Mouse (Mus musculus) liver, embryonic 14.5 days (tissue): ENCODE measurements around the gene Tubal3. TPM values are rescaled to one million over a fixed set of nuclear protein-coding genes. Genes with fewer than 3 reads are reported as not detected.
"Not testable (repeated sequence)": the region's sequence is repeated elsewhere in the genome, so short reads cannot be mapped to it uniquely, and the experiment has no call there.

ENCODE experiments used
- ATAC-seq: fragments of 200-750 bp; cut with Nextera tagmentation; 2 replicates; pipeline ENCODE4 v1.8.0; 2017; ENCODE audit warnings: moderate number of reproducible peaks, mild to moderate bottlenecking, moderate library complexity; ENCODE audit not compliant: insufficient read depth
- DNase-seq, 3 experiments: peaks; one replicate each; pipeline ENCODE4 v3.0.0-alpha.2; 2012 to 2013; ENCODE audit warnings: low read depth in 3 of 3, low spot score in 3 of 3
- H3K27ac ChIP-seq: fragments of 300-500 bp; sonication (generic); 2 replicates; pipeline ENCODE4 v1.5.1; 2014; ENCODE audit warnings: moderate library complexity, mild to moderate bottlenecking, control low read depth, inconsistent platforms
- H3K27me3 ChIP-seq: fragments of 300-500 bp; sonication (generic); 2 replicates; pipeline ENCODE4 v1.6.1; 2014; ENCODE audit warnings: mild to moderate bottlenecking, low read length, moderate library complexity; ENCODE audit not compliant: control insufficient read depth, insufficient read depth
- H3K36me3 ChIP-seq: fragments of 300-500 bp; sonication (generic); replicated peaks from 2 replicates; pipeline ENCODE4 v1.6.1; 2014; ENCODE audit warnings: low read depth; ENCODE audit not compliant: control insufficient read depth, insufficient read depth
- H3K4me1 ChIP-seq, 2 experiments: fragments of 200-500 bp in 1 of 2; fragments of 300-500 bp in 1 of 2; sonication (generic) in 1 of 2; replicated peaks; 2 replicates each; pipeline ENCODE4 v1.6.1; 2012 to 2014; ENCODE audit warnings: antibody characterized with exemption in 1 of 2, inconsistent platforms in 1 of 2, low read length in 1 of 2; ENCODE audit not compliant: control insufficient read depth in 2 of 2, insufficient read depth in 2 of 2
- H3K4me2 ChIP-seq: fragments of 300-500 bp; sonication (generic); 2 replicates; pipeline ENCODE4 v1.6.1; 2014; ENCODE audit warnings: low read depth, mild to moderate bottlenecking, control low read depth, moderate library complexity
- H3K4me3 ChIP-seq, 2 experiments: fragments of 200-500 bp in 1 of 2; fragments of 300-500 bp in 1 of 2; sonication (generic) in 1 of 2; 2 replicates each; pipeline ENCODE4 v1.5.1; 2012 to 2014; ENCODE audit warnings: low read depth in 2 of 2, low read length in 2 of 2, mild to moderate bottlenecking in 2 of 2, control low read depth in 1 of 2, inconsistent platforms in 1 of 2, moderate library complexity in 1 of 2; ENCODE audit not compliant: insufficient read depth in 1 of 2
- H3K9ac ChIP-seq: fragments of 300-500 bp; sonication (generic); replicated peaks from 2 replicates; pipeline ENCODE4 v1.6.1; 2014; ENCODE audit warnings: mild to moderate bottlenecking, control low read depth, moderate library complexity
- H3K9me3 ChIP-seq: fragments of 300-500 bp; sonication (generic); 2 replicates; pipeline ENCODE4 v1.6.1; 2016; ENCODE audit warnings: low read length, mixed read lengths; ENCODE audit not compliant: control insufficient read depth
- CTCF ChIP-seq: IDR thresholded peaks from 2 replicates; pipeline ENCODE4 v1.5.1; 2016; ENCODE audit warnings: antibody characterized with exemption, low read depth, control low read depth
- EP300 ChIP-seq: IDR thresholded peaks from 2 replicates; pipeline ENCODE4 v1.6.1; 2016; ENCODE audit warnings: antibody characterized with exemption, low read depth
- whole genome bisulfite sequencing: fragments of 180-500 bp; shearing (Covaris S2); extraction: QIAGEN DNeasy Blood & Tissue Kit; methylation state at CpG from one replicate; pipeline ENCODE4 v1.1.7; 2014; ENCODE audit not compliant: insufficient replicate concordance; 5-methylcytosine and 5-hydroxymethylcytosine counted together
- polyA plus RNA-seq, 2 experiments: library from polyadenylated mRNA; depleted of rRNA in 1 of 2; stranded (reverse) in 1 of 2; unstranded in 1 of 2; fragments of >200 nt; fragmentation: Nextera tagmentation in 1 of 2; extraction: Ambion mirVana in 1 of 2; gene quantifications; 2 replicates each; pipeline versions ENCODE4 v1.2.1 to v1.2.3; 2012 to 2014

Gene Tubal3
- polyA plus RNA-seq, 2 experiments, result not detected

GRCm38 (mm10) chr13:3896913-3897312 is 21.2 kb upstream of the Tubal3 start:
- ATAC-seq (no peak), DNase-seq (peak; percentile 59 to 70 (median 64))
- H3K4me1 ChIP-seq, result peaks cover 9 to 11% of the 10 kb centered on the region in 2 experiments; a peak in 3 of 4 replicates
- H3K9ac ChIP-seq, result no peak overlapping the region
- H3K27me3 ChIP-seq, result no peaks in the 10 kb centered on the region
- H3K4me2 ChIP-seq, result no peak overlapping the region
- WGBS, result 31% methylated on average over 5 of the region's 5 CpGs
- no peak for TF ChIP-seq EP300
- peak; percentile 94 for TF ChIP-seq CTCF
- H3K4me3 ChIP-seq, result no peak overlapping the region
- H3K9me3 ChIP-seq, result no peaks in the 10 kb centered on the region
- H3K27ac ChIP-seq, result no peak overlapping the region
- H3K36me3 ChIP-seq, result no peaks in the 10 kb centered on the region

GRCm38 (mm10) chr13:3898202-3898601 is 19.9 kb upstream of the Tubal3 start:
- not testable (repeated sequence) for H3K27ac ChIP-seq, H3K9me3 ChIP-seq, H3K9ac ChIP-seq, DNase-seq, H3K36me3 ChIP-seq, ATAC-seq, H3K4me3 ChIP-seq, H3K27me3 ChIP-seq, H3K4me2 ChIP-seq
- WGBS, result 84% methylated on average over 5 of the region's 5 CpGs
- H3K4me1 ChIP-seq, result peaks cover 9 to 11% of the 10 kb centered on the region in 2 experiments; a peak in 3 of 4 replicates

GRCm38 (mm10) chr13:3899301-3899700 is 18.8 kb upstream of the Tubal3 start:
- TF ChIP-seq CTCF, result no peak
- TF ChIP-seq EP300, result no peak
- H3K9me3 ChIP-seq, result no peaks in the 10 kb centered on the region
- H3K4me1 ChIP-seq, result peaks cover 5 to 6% of the 10 kb centered on the region in 2 experiments; a peak in 3 of 4 replicates
- no peak overlapping the region for H3K4me3 ChIP-seq
- DNase-seq (no peak), ATAC-seq (no peak)
- H3K27me3 ChIP-seq, result no peaks in the 10 kb centered on the region
- 85% methylated on average over 9 of the region's 9 CpGs for WGBS
- H3K4me2 ChIP-seq, result no peak overlapping the region
- no peak overlapping the region for H3K9ac ChIP-seq
- no peaks in the 10 kb centered on the region; the same call in 1 of the 2 replicates for H3K36me3 ChIP-seq
- H3K27ac ChIP-seq, result no peak overlapping the region

DNA sequence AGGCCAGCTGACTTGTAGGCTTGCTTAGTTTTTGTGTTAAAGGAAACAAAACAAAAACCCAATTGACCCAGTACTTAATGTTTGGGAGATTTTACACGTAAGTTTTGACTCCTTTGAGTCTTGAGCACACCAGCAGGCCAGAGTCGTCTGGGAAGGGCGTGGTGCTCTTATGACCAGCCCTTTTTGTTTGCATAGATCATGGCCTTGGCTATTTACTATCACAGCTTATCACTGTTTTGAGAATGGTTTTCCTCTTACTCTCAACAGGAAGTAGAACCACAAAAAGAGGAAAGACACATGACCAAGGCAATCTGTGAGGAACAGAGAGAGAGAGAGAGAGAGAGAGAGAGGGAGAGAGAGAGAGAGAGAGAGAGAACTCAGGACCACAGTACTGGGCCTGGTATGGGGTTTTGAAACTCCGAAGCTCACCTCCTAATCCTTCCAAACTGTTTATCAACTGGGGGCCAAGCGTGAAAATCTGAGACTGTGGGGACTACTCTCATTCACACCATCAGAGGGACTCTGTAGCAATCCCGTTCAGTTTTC is 10.8 kb upstream of the Tubal3 start:
- no peaks in the 10 kb centered on the region for H3K9me3 ChIP-seq
- H3K27ac ChIP-seq, result no peak overlapping the region
- H3K9ac ChIP-seq, result no peak overlapping the region
- no peak overlapping the region for H3K4me2 ChIP-seq
- DNase-seq, result no peak
- no peak for ATAC-seq
- H3K4me1 ChIP-seq, result 0 out of 4 replicates have a peak, but pooled peaks cover 0 to 3% of the 10 kb centered on the region in 2 experiments
- no peaks in the 10 kb centered on the region for H3K27me3 ChIP-seq
- no peak overlapping the region for H3K4me3 ChIP-seq
- TF ChIP-seq EP300 (no peak), CTCF (no peak)
- H3K36me3 ChIP-seq, result no peaks in the 10 kb centered on the region; the same call in 1 of the 2 replicates
- WGBS, result 54% methylated on average over 6 of the region's 6 CpGs

- Histone ChIP-seq H3K36me3 (peaks cover 3% of the 10 kb centered on the region; the same call in 1 of the 2 replicates), H3K27ac (no peak overlapping the region), H3K27me3 (no peaks in the 10 kb centered on the region), H3K9ac (no peak overlapping the region), H3K9me3 (no peaks in the 10 kb centered on the region), H3K4me3 (no peak overlapping the region), H3K4me1 (0 out of 4 replicates have a peak, but pooled peaks cover 0 to 3% of the 10 kb centered on the region in 2 experiments), H3K4me2 (no peak overlapping the region)
- 55% methylated on average over 4 of the region's 4 CpGs for WGBS
- DNase-seq (no peak), ATAC-seq (no peak)
- TF ChIP-seq EP300 (no peak), CTCF (no peak)
Measured at GRCm38 (mm10) chr13:3908262-3908661, 9.8 kb upstream of the Tubal3 start.
